Mouse (Mus musculus) kidney, postnatal 0 days (tissue): Measurements from ENCODE around the gene Tex21. TPM values are rescaled to one million over a fixed set of nuclear protein-coding genes. Genes with fewer than 3 reads are reported as not detected.

ENCODE experiments used
- ATAC-seq: fragments of 200-750 bp; cut with Nextera tagmentation; replicated peaks from 2 replicates; pipeline ENCODE4 v1.8.0; 2017; ENCODE audit warnings: low read depth, moderate number of reproducible peaks, moderate TSS enrichment, moderate library complexity; ENCODE audit not compliant: low FRiP score
- DNase-seq: peaks from one replicate; pipeline ENCODE4 v3.0.0-alpha.2; 2016; ENCODE audit warnings: low spot score
- H3K27ac ChIP-seq: fragments of 300-500 bp; sonication (generic); 2 replicates; pipeline ENCODE4 v1.5.1; 2014; ENCODE audit warnings: mild to moderate bottlenecking
- H3K27me3 ChIP-seq: fragments of 300-500 bp; sonication (generic); 2 replicates; pipeline ENCODE4 v1.6.1; 2014; ENCODE audit warnings: low read length, mixed read lengths; ENCODE audit not compliant: insufficient read depth
- H3K36me3 ChIP-seq: fragments of 300-500 bp; sonication (generic); 2 replicates; pipeline ENCODE4 v1.6.1; 2014; ENCODE audit warnings: low read length, mixed read lengths; ENCODE audit not compliant: insufficient read depth
- H3K4me1 ChIP-seq: fragments of 300-500 bp; sonication (generic); replicated peaks from 2 replicates; pipeline ENCODE4 v1.6.1; 2014; ENCODE audit warnings: antibody characterized with exemption, low read length, mixed read lengths; ENCODE audit not compliant: insufficient read depth
- H3K4me2 ChIP-seq: fragments of 300-500 bp; sonication (generic); 2 replicates; pipeline ENCODE4 v1.6.1; 2014; ENCODE audit warnings: mild to moderate bottlenecking, low read length, moderate library complexity, mixed read lengths
- H3K4me3 ChIP-seq: fragments of 300-500 bp; sonication (generic); replicated peaks from 2 replicates; pipeline ENCODE4 v1.5.1; 2014; ENCODE audit warnings: low read depth, low read length
- H3K9ac ChIP-seq: fragments of 300-500 bp; sonication (generic); 2 replicates; pipeline ENCODE4 v1.6.1; 2014; ENCODE audit warnings: low read depth, low read length
- H3K9me3 ChIP-seq: fragments of 300-500 bp; sonication (generic); replicated peaks from 2 replicates; pipeline ENCODE4 v1.6.1; 2016; ENCODE audit warnings: low read length, inconsistent platforms, mixed read lengths
- CTCF ChIP-seq: IDR thresholded peaks from 2 replicates; pipeline ENCODE4 v1.5.1; 2016; ENCODE audit warnings: antibody characterized with exemption, low read depth, mild to moderate bottlenecking, moderate library complexity
- WGBS: fragments of 180-500 bp; shearing (Covaris S2); extraction: QIAGEN DNeasy Blood & Tissue Kit; methylation state at CpG from one replicate; pipeline ENCODE4 v1.1.7; 2014; 5-methylcytosine and 5-hydroxymethylcytosine counted together
- polyA plus RNA-seq: library from polyadenylated mRNA; unstranded; fragments of >200 nt; fragmentation: Nextera tagmentation; extraction: Ambion mirVana; gene quantifications from 2 replicates; pipeline ENCODE4 v1.2.1, GENCODE M21; 2015

The Tex21 gene
- polyA plus RNA-seq, 1 experiment from 2014 or later, result 0.08 TPM

GRCm38 (mm10) chr12:76194526-76194925 lies 52.0 kb downstream of the Tex21 start:
- Histone ChIP-seq H3K4me1 (no peaks in the 10 kb centered on the region), H3K9ac (no peak overlapping the region), H3K27me3 (no peaks in the 10 kb centered on the region), H3K9me3 (no peaks in the 10 kb centered on the region), H3K36me3 (no peaks in the 10 kb centered on the region), H3K4me3 (no peak overlapping the region), H3K27ac (no peak overlapping the region), H3K4me2 (no peak overlapping the region)
- DNase-seq (no peak), ATAC-seq (no peak)
- TF ChIP-seq CTCF, result no peak
- WGBS, result 67% methylated on average over 3 of the region's 3 CpGs

GRCm38 (mm10) chr12:76190940-76191339 lies 55.6 kb downstream of the Tex21 start:
- H3K27ac ChIP-seq, result no peak overlapping the region
- ATAC-seq (no peak; the same call in 1 of the 2 replicates), DNase-seq (peak; percentile 89)
- H3K27me3 ChIP-seq, result no peaks in the 10 kb centered on the region
- H3K9me3 ChIP-seq, result no peaks in the 10 kb centered on the region
- WGBS, result 44% methylated on average over 11 of the region's 11 CpGs
- H3K4me2 ChIP-seq, result no peak overlapping the region
- no peak overlapping the region for H3K9ac ChIP-seq
- no peak overlapping the region for H3K4me3 ChIP-seq
- no peaks in the 10 kb centered on the region for H3K36me3 ChIP-seq
- no peaks in the 10 kb centered on the region for H3K4me1 ChIP-seq
- TF ChIP-seq CTCF, result peak; percentile 88

- Histone ChIP-seq H3K27me3 (no peaks in the 10 kb centered on the region), H3K9me3 (no peaks in the 10 kb centered on the region), H3K36me3 (no peaks in the 10 kb centered on the region), H3K4me3 (no peak overlapping the region), H3K9ac (no peak overlapping the region), H3K4me1 (no peaks in the 10 kb centered on the region), H3K27ac (no peak overlapping the region), H3K4me2 (no peak overlapping the region)
- TF ChIP-seq CTCF, result peak; percentile 79
- ATAC-seq (no peak), DNase-seq (peak; percentile 58)
- 30% methylated on average over 8 of the region's 8 CpGs for WGBS
Observed at GRCm38 (mm10) chr12:76187849-76188248, 58.7 kb downstream of the Tex21 start.

- Histone ChIP-seq H3K36me3 (no peaks in the 10 kb centered on the region), H3K4me2 (no peak overlapping the region), H3K9ac (no peak overlapping the region), H3K27ac (no peak overlapping the region), H3K9me3 (no peaks in the 10 kb centered on the region), H3K4me1 (no peaks in the 10 kb centered on the region), H3K27me3 (no peaks in the 10 kb centered on the region), H3K4me3 (no peak overlapping the region)
- ATAC-seq (no peak), DNase-seq (no peak)
- WGBS, result 97% methylated on average over 1 of the region's 1 CpGs
- no peak for TF ChIP-seq CTCF
Observed at GRCm38 (mm10) chr12:76186473-76186872, 60.1 kb downstream of the Tex21 start.

GRCm38 (mm10) chr12:76185167-76185816 lies 61.3 kb downstream of the Tex21 start:
- DNase-seq (no peak), ATAC-seq (no peak)
- Histone ChIP-seq H3K9ac (no peak overlapping the region), H3K4me3 (no peak overlapping the region), H3K36me3 (no peaks in the 10 kb centered on the region), H3K4me1 (no peaks in the 10 kb centered on the region), H3K27ac (no peak overlapping the region), H3K27me3 (no peaks in the 10 kb centered on the region), H3K4me2 (no peak overlapping the region), H3K9me3 (no peaks in the 10 kb centered on the region)
- no peak for TF ChIP-seq CTCF
- WGBS, result 42% methylated on average over 10 of the region's 10 CpGs

- no peaks in the 10 kb centered on the region for H3K36me3 ChIP-seq
- no peaks in the 10 kb centered on the region for H3K27me3 ChIP-seq
- WGBS, result 50% methylated on average over 6 of the region's 6 CpGs
- no peak for DNase-seq
- H3K4me3 ChIP-seq, result no peak overlapping the region
- H3K4me1 ChIP-seq, result no peaks in the 10 kb centered on the region
- H3K9ac ChIP-seq, result no peak overlapping the region
- ATAC-seq, result no peak
- no peaks in the 10 kb centered on the region for H3K9me3 ChIP-seq
- no peak for TF ChIP-seq CTCF
- no peak overlapping the region for H3K4me2 ChIP-seq
- H3K27ac ChIP-seq, result no peak overlapping the region
Observed at GRCm38 (mm10) chr12:76184271-76184670, 62.3 kb downstream of the Tex21 start.

GRCm38 (mm10) chr12:76182831-76183230 lies 63.7 kb downstream of the Tex21 start:
- H3K4me1 ChIP-seq, result no peaks in the 10 kb centered on the region
- no peaks in the 10 kb centered on the region for H3K36me3 ChIP-seq
- no peak overlapping the region for H3K4me3 ChIP-seq
- no peak for DNase-seq
- H3K27me3 ChIP-seq, result no peaks in the 10 kb centered on the region
- no peak overlapping the region for H3K27ac ChIP-seq
- no peak for ATAC-seq
- no peak overlapping the region for H3K4me2 ChIP-seq
- no peak overlapping the region for H3K9ac ChIP-seq
- no peaks in the 10 kb centered on the region for H3K9me3 ChIP-seq
- TF ChIP-seq CTCF, result no peak
- WGBS, result 88% methylated on average over 6 of the region's 6 CpGs
